Mouse (Mus musculus): ENCODE data around the gene Copb1.

DNA sequence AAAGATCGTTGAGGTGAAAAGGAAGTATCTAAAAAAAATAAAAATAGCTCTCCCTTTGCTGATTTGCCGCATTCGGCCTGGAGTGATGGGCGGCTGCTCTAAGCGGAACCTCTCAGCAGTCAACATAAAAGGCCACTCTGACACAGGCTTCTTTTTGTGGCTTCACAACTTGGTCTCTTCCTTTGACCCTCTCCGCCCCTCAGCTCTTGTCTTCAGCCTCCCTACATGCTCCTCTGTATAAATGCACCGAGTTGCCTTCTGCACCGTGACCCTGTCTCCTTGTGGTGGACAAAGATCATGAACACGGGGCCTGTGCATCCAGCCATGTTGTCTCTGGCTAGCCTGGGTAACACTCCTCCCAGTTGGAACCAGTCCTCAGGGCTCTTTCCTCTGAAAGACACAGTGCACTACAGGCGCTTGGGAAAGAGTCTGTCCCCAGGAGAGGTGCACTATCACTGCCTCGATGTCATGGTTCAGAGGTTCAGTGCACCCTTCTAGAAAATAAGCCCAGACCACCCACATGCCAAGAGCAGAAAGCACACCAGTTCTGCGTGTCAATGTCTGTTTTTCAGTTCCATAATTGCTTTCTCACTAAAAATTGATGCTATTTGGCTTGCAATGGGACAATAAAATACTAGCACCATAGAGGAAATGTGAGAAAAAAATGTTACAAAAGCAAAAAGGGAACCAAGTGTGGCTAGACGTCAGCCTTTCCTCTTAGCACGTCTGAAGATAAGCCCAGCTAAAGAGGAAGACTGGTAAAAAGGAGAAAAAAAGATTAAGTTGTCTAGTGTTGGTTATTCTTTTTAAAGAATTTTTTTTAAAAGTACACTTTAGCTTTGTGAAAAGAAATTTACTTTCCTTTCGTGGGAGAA, 37.2 kb upstream of the Copb1 start:
- TF ChIP-seq CTCF (IDR thresholded peaks at IDR 0.05; ENCODE audit: low read depth, low read length) (no peak), POLR2A (IDR thresholded peaks at IDR 0.05; ENCODE audit: borderline replicate concordance, low read depth, low read length) (no peak)

All from bone marrow macrophage, adult 2 months (primary cell).